Mouse (Mus musculus) spleen, adult 12 weeks (tissue): ENCODE data around the gene Xdh.

ENCODE experiments used
- DNase-seq: peaks from one replicate; pipeline ENCODE4 v3.0.0; 2022; ENCODE audit warnings: low spot score

Gene Xdh

GRCm38 (mm10) chr17:73950062-73950735 is at the start of gene Xdh:
Gene Xdh (minus strand): TSS chr17:73950196.
- DNase-seq = no peak

DNA sequence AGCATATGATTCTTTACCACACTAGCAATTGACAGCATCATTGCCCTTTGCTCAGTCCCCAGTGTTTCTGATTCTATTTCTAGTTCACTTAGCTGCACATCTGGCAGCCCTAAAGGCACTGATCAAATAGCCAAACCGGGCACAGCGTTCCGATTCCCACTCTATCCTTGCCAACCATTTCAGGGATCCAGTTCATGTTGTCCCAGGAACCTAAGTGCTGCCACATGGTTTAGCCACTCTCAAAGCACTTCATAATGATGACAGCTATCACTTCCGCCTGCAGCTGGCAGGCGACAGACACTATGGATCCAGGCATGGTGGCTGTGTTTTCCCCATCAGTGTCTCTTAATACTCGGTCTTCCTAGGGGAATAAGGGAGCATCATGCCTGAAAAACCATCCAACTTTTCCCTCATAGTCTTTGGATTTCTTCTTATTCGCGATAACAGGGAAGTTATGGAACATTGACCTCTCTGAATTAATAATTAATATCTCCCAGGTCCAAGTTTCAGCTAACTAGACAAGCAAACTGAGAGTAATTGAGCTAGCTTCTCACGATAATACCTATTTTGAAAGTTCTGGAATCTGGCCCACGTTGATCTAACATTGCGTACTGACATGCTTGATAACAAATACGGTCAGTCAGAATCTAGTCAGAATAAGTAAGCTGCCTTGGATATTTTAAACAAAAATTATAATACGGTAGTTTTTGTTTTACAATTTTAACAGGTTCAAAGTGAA is 46.1 kb upstream of the Xdh start:
- DNase-seq = no peak

GRCm38 (mm10) chr17:73991264-73991663 is 41.3 kb upstream of the Xdh start:
- no peak for DNase-seq

- DNase-seq = no peak
Measured at GRCm38 (mm10) chr17:73986571-73986970, 36.6 kb upstream of the Xdh start.

DNA sequence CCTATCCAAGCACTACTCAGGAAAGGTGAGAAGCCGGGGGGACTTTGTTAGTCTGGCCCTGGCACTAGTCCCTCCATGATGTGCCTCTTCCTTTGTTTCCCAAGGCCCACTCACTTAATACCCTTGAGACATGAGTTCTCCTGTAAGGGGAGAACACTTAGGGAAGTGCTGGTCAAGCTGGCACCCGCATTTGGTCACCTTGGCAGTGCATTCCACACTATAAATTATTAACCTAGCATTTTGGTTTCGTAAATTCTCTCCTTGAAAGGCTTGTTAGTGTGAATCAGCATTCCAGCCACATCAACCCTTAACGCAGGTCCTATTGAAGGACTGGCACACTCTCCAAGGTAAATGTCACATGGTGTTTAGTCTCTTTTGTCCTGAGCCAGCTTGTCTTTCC is 35.9 kb upstream of the Xdh start:
- DNase-seq = no peak

GRCm38 (mm10) chr17:73984508-73984907 is 34.5 kb upstream of the Xdh start:
- no peak for DNase-seq

DNA sequence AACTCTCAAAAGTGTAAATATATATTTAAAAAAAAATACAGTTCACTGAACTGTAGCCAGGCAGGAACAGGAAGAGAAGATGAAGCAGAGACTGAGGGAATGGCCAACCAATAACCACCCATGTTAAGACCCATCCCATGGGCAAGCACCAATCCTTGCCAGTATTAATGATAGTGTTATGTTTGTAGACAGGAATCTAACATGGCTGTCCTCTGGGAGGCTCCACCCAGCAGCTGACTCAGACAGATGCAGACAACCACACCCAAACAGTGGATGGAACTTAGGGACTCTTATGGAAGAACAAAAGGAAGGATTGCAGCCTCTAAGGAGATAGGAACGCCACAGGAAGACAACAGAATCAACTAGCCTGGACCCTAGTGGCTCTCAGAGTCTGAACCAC is 32.9 kb upstream of the Xdh start:
- DNase-seq = no peak

DNA sequence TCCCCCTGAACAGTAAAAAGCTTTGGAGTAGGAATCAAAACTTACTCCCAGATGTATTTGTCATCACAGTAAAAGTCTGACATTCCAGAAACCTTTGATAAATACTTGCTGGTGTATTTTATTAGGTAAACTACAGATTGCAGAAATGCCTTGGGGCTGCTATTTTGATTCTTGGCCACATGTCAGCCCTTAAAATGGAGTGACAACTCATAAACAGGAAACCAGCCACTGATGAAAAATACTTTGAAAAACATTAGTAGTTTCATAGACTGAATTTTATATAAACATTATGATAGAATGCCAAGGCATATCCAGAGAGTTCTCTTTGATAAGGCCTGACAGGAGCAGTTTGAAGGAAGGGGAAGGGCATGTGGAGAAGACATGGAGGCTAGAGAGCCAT is 26.1 kb upstream of the Xdh start:
- no peak for DNase-seq

DNA sequence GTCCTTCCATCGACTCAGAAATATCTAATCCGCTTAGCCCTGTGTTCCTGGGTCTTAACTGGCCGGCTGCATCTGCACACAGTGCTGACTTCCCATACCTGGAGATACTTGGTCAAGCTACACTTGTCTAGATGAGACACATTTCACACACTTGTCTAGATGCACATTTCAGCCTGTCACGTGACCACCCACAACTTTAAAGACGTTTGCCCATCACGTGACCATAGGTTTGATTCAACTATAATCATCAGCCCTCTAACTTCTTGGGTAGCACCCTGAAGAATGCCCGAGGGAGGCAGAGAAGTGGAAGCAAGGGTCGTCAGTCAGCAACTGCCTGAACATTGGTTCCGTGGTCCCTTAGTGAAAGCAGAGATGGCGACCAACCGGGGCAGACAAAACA is 22.7 kb upstream of the Xdh start:
- no peak for DNase-seq

DNA sequence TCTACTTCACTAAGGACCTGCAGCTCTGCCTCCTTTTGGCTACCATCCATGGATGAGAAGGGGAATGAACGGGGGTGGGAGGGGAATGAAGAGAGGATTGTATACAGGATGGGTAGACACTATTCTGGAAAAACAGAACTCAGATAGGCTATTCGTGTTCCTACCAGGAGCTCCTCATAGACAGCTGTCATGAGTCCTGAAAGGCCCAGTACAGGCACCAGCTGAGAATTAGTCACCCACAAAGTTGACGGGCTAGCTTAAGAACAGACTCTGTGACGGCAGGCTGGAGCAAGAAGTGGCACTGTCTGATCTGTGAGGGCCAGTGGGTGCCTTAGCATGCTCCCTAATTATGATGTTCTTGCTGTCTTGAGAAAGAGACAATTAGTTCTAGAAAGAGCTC is 21.3 kb upstream of the Xdh start:
- DNase-seq = no peak

DNA sequence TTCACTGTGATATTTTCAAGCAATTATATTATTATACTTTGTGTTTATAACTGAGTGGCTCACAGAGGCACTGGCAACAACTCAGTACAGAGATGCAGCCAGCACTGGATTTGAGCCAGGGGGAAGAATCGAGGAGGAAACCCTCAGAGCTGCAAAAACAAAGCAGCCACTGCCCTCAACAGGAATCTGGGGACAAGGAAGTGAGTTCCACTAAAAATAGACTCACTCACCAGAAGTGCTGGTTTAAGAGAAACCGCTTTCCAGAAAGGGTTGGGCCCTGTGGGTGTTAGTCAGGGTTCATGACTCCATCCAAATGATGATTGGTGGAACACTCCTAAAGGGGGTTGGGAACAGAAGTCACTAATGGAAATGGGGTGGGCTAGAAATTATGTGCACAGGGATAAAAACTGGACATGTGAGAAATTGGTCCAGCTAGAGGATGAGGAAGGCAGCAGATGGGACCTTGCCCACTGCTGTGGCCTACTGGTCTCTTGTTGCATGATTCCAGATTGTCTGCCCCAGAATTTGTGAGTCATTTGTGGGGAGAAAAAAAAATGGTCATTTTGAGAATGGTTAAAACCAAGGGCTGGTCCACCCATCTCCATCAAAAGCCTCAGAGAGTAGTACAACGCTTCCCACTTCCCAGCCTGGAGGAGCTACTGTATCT is 20.5 kb upstream of the Xdh start:
- DNase-seq = no peak

DNA sequence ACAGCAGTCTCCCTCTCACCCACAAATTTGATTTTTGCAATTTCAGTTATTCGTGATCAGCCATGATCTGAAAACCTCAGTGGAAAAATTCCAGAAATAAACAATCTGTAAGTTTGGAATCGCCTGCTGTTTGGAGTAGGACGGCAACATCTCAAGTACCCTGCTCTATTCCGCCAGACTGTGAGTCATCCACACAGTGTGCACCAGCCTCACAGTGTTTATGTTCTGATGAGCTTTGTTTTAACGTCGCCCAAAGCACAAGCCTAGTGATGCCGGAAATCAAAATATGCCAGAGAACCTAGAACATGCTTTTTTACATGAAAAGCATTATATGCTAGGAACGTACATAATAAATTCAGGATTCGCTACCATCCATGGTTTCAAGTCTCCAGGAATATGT is 14.9 kb upstream of the Xdh start:
- DNase-seq = no peak

DNA sequence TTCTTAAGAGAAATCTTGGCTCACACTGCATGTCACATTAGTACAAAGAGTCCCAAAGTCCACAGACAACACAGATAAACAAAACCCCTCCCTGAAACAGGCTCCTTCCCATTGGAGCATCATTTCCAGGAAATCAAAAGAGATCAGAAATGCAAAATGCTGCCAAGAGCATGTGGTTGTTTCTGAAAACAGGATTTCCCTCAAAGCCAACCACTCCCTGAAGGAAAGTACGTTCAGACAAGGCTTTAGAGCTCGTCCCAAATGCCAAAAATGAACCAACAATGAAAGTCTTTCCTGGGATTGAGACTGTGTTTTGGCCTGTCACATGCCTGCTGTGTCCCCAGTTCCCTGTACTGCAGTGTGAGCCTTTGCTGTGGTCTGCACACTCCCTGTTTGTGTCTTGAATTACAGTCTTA is 12.6 kb upstream of the Xdh start:
- DNase-seq = no peak

DNA sequence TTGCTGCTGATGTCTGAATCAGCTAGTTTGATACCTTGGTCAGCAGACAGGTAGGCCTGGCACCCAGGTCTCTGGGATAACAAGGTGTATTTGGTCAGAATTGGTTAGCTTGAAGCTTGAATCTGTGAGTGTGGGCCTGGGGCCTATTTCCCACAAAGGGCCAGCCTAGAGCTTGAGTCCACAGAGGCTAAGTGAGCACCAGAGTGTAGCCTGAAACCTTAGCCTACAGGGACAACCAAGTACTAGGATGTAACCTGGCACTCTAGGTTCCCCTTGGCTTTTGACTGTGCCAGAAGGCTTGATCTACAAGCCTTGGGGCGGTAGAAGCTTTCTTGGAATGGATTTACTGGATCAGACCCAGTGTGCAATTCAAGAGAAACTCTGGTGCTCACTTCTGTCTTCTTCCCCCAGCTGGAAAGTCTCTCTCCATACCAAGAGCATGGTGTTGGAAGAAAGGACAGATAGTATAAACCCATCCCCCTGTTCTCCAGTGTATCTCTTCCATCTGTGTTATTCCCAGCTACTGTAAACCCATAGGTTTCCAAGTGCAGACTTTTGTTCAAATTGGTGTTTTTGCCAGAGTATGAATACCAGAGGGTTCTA is 11.9 kb upstream of the Xdh start:
- no peak for DNase-seq

GRCm38 (mm10) chr17:73960745-73961144 is 10.7 kb upstream of the Xdh start:
- no peak for DNase-seq

GRCm38 (mm10) chr17:73952103-73952521 is 2.1 kb upstream of the Xdh start:
- DNase-seq = peak; percentile 15

DNA sequence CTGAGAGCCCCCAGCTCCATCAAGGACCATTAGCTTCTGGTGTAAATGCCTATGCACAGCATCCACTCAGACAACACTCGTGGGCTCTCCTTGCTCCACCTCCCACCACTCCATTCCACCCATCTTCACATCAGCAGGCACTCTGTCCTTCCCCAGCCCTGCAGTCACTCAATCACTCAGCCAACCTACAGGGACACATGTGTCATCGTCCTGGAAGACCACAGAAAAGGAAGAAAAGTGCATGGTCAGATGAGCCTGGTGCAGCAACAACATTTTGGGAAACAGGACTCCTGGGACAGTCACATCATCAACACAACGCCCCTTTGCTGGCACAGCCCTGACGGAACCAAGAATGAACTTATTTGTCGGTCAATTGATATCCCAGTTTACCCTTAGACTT is 974 bp upstream of the Xdh start:
- DNase-seq = no peak

GRCm38 (mm10) chr17:73949498-73949897 is 498 bp downstream of the Xdh start:
- no peak for DNase-seq

GRCm38 (mm10) chr17:73948801-73949200 is 1.2 kb downstream of the Xdh start:
- no peak for DNase-seq

GRCm38 (mm10) chr17:73948039-73948438 is 2.0 kb downstream of the Xdh start:
- no peak for DNase-seq

DNA sequence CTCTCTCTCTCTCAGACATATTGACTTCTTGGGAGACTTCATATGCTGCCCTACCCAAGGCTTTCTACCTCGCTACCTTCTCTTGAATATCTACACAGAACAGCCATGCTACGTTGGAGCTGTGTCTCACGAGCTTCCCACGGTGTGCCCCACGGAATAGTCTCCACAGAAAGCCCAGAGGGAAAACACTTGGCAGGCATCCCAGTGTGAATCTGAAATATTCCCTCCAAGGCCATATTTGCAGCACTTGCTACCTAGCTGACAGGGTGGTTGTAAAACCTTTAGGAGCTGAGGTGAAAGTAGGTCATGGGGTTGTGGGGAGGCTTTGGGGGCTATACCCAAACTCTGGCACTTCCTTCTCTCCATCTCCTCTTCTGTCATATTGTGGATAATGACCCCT is 3.1 kb downstream of the Xdh start:
- DNase-seq = no peak

- DNase-seq = no peak
Measured at GRCm38 (mm10) chr17:73944661-73945060, 5.3 kb downstream of the Xdh start.
